Mouse (Mus musculus) small intestine, adult 2 months (tissue): ENCODE results near the gene Arfgap2.

Source experiments
- CTCF ChIP-seq: fragments of 200-500 bp; IDR thresholded peaks from 2 replicates; pipeline ENCODE4 v1.5.1; 2012; ENCODE audit warnings: low read depth, mild to moderate bottlenecking, control low read depth, inconsistent platforms, low read length, moderate library complexity, mixed read lengths; ENCODE audit not compliant: insufficient replicate concordance, insufficient read length; ENCODE audit errors: extremely low read depth
- POLR2A ChIP-seq: fragments of 200-500 bp; IDR thresholded peaks from 2 replicates; pipeline ENCODE4 v1.6.1; 2012; ENCODE audit warnings: low read depth, mild to moderate bottlenecking, control low read depth, inconsistent platforms, low read length, moderate library complexity

- no peak for TF ChIP-seq CTCF
- TF ChIP-seq POLR2A = no peak
Measured at GRCm38 (mm10) chr2:91252512-91252911, 12.3 kb upstream of the Arfgap2 start.
